Mouse (Mus musculus) frontal cortex, adult (tissue): ENCODE data around the gene Cftr.

Experiments used
- ATAC-seq: cut with Nextera tagmentation; 2 replicates; pipeline ENCODE4 v1.9.2; 2017; ENCODE audit warnings: mild to moderate bottlenecking, moderate library complexity, mixed read lengths; ENCODE audit not compliant: low TSS enrichment

Gene Cftr

GRCm38 (mm10) chr6:18170311-18170922 is at the start of gene Cftr:
Gene Cftr (plus strand): TSS chr6:18170687.
- ATAC-seq, result peak; percentile 82

GRCm38 (mm10) chr6:18127206-18127983 is 43.1 kb upstream of the Cftr start:
- no peak for ATAC-seq

GRCm38 (mm10) chr6:18128059-18128458 is 42.4 kb upstream of the Cftr start:
- ATAC-seq, result no peak

- no peak for ATAC-seq
Measured at GRCm38 (mm10) chr6:18135246-18135645, 35.2 kb upstream of the Cftr start.

DNA sequence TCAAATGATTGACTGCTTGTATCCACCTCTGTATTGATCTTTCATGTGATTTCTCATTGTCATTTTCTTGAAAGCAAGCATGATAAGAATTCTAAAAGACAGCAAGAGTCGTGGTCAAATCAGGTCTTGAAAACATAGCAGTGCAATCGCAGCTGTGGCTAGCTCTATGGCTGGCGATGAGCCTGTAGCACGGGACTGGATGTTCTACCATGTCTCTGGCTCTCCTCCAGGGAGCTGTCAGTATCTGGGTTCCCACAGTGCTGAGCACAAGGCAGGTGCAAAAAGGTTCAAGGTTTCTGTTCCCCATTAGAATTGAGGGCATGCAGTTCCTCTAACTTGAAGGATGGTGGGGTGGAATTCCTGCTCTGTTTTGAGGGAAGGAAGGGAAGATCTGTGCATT is 17.5 kb upstream of the Cftr start:
- ATAC-seq, result no peak

GRCm38 (mm10) chr6:18169618-18170017 is 869 bp upstream of the Cftr start:
- no peak for ATAC-seq

- ATAC-seq, result peak; percentile 87
Measured at GRCm38 (mm10) chr6:18171614-18172013, 1.1 kb downstream of the Cftr start.

GRCm38 (mm10) chr6:18177509-18177908 is 7.0 kb downstream of the Cftr start:
- ATAC-seq, result no peak

DNA sequence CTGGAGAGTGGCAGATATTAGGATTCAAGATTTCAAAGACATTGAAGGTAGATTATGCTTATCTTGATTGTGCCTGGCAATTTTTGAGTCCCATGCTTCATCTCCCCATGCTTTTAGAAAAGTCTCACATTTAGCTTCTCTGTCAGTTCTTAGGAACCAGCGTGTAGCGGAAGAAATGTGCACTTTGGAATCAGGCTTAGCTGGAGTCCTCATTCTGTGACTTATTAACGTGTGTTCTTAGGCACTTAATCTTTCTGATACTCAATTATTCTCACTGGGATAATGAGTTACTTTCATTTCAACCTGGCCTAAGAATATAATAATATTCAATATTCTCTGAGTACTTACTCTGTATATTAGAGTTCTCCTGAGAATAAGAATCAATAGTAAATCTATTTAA is 10.2 kb downstream of the Cftr start:
- no peak for ATAC-seq

- ATAC-seq, result no peak
Measured at GRCm38 (mm10) chr6:18182903-18183302, 12.4 kb downstream of the Cftr start.

GRCm38 (mm10) chr6:18220691-18221090 is 50.2 kb downstream of the Cftr start:
- ATAC-seq, result no peak

DNA sequence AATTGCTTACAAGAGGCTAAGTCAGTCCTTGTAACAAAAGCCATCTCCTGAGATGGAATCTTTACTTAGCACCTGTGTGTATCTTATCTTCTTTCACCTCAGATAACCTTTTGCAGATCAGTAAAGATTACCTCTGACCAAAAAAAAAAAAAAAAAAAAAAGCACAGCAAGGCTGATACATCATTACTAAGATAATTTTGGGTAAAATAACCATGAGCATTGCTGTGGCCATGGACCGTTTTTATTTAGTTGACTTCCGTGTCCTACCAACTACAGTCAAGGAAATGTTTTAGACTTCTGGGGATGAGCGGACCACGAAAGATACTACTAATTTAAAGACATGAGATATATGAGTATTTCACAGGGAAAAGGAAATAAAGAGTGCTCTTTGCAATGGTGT is 52.7 kb downstream of the Cftr start:
- no peak for ATAC-seq

- ATAC-seq, result no peak
Measured at GRCm38 (mm10) chr6:18225157-18225556, 54.7 kb downstream of the Cftr start.

- ATAC-seq, result peak; percentile 50
Measured at GRCm38 (mm10) chr6:18246495-18246894, 76.0 kb downstream of the Cftr start.

GRCm38 (mm10) chr6:18247891-18248463 is 77.5 kb downstream of the Cftr start:
- ATAC-seq, result no peak

GRCm38 (mm10) chr6:18248464-18248863 is 78.0 kb downstream of the Cftr start:
- no peak for ATAC-seq

GRCm38 (mm10) chr6:18254586-18254985 is 84.1 kb downstream of the Cftr start:
- no peak for ATAC-seq

DNA sequence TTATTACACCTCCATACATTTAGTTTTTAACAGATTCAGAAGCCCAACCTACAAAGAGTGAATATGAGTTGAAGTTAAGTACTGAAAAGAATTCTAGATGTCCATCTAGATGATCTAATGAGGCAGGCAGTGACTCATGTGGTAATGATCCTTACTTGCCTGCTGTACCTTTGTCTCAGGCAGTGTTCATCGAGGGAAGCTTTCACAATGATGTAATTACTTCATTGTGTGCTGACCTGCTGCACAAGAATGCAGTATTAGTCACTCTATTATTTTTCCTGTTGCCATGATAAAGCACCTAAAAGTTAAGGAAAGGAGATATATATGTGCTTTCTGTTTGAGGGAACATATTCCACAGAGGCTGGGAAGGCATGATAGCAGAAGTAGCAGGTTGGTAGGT is 100.5 kb downstream of the Cftr start:
- no peak for ATAC-seq

GRCm38 (mm10) chr6:18300781-18301180 is 130.3 kb downstream of the Cftr start:
- ATAC-seq, result no peak

DNA sequence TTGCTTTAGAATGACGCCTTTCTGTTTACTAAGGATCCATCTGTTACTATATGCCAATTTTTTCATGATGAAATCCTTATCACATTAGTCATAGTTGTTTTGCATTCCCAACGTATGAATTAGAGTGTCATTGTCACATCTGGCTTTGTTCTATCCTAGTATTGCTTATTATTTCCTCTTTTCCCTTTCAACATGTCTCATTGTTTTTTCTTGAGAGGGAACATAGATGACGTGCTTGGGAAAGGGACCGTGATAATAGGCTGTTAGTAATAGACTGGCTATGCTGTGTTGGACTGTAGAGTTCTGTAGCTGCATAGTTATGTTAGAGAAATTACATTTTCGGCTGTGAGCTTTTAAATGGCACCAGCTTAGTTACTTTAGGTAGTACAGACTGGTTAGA is 131.6 kb downstream of the Cftr start:
- ATAC-seq, result no peak

- no peak for ATAC-seq
Measured at GRCm38 (mm10) chr6:18303228-18303627, 132.7 kb downstream of the Cftr start.

GRCm38 (mm10) chr6:18305130-18305529 is 134.6 kb downstream of the Cftr start:
- no peak for ATAC-seq

GRCm38 (mm10) chr6:18310983-18311382 is 140.5 kb downstream of the Cftr start:
- no peak for ATAC-seq
